ENCODE assay signal across 20 mouse cellular contexts in genomic region chr9:122032071-122032470, GRCm38 (mm10). TPM values are rescaled to one million over a fixed set of nuclear protein-coding genes. Genes with fewer than 3 reads are reported as not detected.
DNase-seq lines count a peak whose midpoint lies in the region; ATAC-seq and TF ChIP-seq lines count a peak whose summit lies in the region.
"Had no signal": no experiment of that assay in that cellular context is flagged by ENCODE, and none has a peak within 500 bp of the region (broad histone marks: within the 10 kb centered on the region; RNA-seq: fewer than 3 reads in every experiment).

No protein-coding gene starts in this region.

- H3K79me2 ChIP-seq in liver, adult 2 months (ENCODE audit: control insufficient read depth, insufficient read depth, low read length) = no peaks in the 10 kb centered on the region

- TF ChIP-seq POLR2A in liver, adult 2 months (IDR thresholded peaks at IDR 0.05; ENCODE audit: extremely low read depth, insufficient read depth, low read length) = no peak

- no peak for TF ChIP-seq CTCF in gastrocnemius, adult 2 months (IDR thresholded peaks at IDR 0.05)
- peak; percentile 41; the same call in 1 of the 2 replicates for TF ChIP-seq CTCF in liver, adult 2 months (IDR thresholded peaks at IDR 0.05; ENCODE audit: low read depth, low read length)

- DNase-seq in gastrocnemius, adult 2 months = no peak
- no peak for DNase-seq in gastrocnemius, adult 18-20 months (ENCODE audit: low spot score)
- peak; percentile 98 for DNase-seq in liver, adult 2 months (ENCODE audit: extremely low read depth, low read depth, low spot score)
- DNase-seq in liver, embryonic 11.5 days (ENCODE audit: low spot score) = no peak
- peak; percentile 90 to 93 for DNase-seq in cerebellum, adult 18-20 months
- peak; percentile 91 to 94 for DNase-seq in cerebellum, postnatal 25 days
- no peak for DNase-seq in spleen, adult 18-20 months
- DNase-seq: B cell, adult 2 months; liver, embryonic 13.5 days; right cerebral cortex, adult 18-20 months; thymus, postnatal 14 days had no signal

- intact Hi-C loops in gastrocnemius, adult 2 months (cut with DNase I) = no loop called here

- no peaks in the 10 kb centered on the region for H3K36me3 ChIP-seq in liver, adult 2 months (ENCODE audit: control insufficient read depth, insufficient read depth, low read length)
- no peaks in the 10 kb centered on the region for H3K36me3 ChIP-seq in liver, embryonic 11.5 days (ENCODE audit: control insufficient read depth, insufficient read depth, low read length)
- H3K36me3 ChIP-seq: embryonic facial prominence, embryonic 12.5 days; liver, embryonic 13.5 days; midbrain, embryonic 12.5 days; neural tube, embryonic 12.5 days had no signal

- no peak overlapping the region for H3K4me3 ChIP-seq in gastrocnemius, adult 2 months
- no peak overlapping the region for H3K4me3 ChIP-seq in liver, adult 2 months (ENCODE audit: insufficient read depth, low read depth, low read length)
- no peak overlapping the region for H3K4me3 ChIP-seq in liver, embryonic 11.5 days (ENCODE audit: low read depth, low read length)
- H3K4me3 ChIP-seq: embryonic facial prominence, embryonic 12.5 days; erythroblast, embryonic 14.5 days; liver, embryonic 13.5 days; midbrain, embryonic 12.5 days; neural tube, embryonic 12.5 days had no signal

- whole genome bisulfite sequencing in liver, adult 2 months = 30% methylated on average over 3 of the region's 3 CpGs
- WGBS in liver, embryonic 11.5 days = 72% methylated on average over 3 of the region's 3 CpGs

- peaks cover 19% of the 10 kb centered on the region for H3K4me1 ChIP-seq in liver, adult 2 months (ENCODE audit: control insufficient read depth, insufficient read depth, low read length)
- peaks cover 2% of the 10 kb centered on the region; the same call in 1 of the 2 replicates for H3K4me1 ChIP-seq in liver, embryonic 11.5 days (replicated peaks; ENCODE audit: control insufficient read depth, insufficient read depth, low read length)
- H3K4me1 ChIP-seq: liver, embryonic 13.5 days had no signal

- H3K9me3 ChIP-seq in liver, embryonic 11.5 days (ENCODE audit: control insufficient read depth, low read length) = no peaks in the 10 kb centered on the region
- H3K9me3 ChIP-seq: embryonic facial prominence, embryonic 12.5 days; liver, embryonic 13.5 days; midbrain, embryonic 12.5 days; neural tube, embryonic 12.5 days had no signal

- no peak overlapping the region for H3K4me2 ChIP-seq in liver, embryonic 11.5 days
- H3K4me2 ChIP-seq: embryonic facial prominence, embryonic 12.5 days; liver, embryonic 13.5 days; midbrain, embryonic 12.5 days; neural tube, embryonic 12.5 days had no signal

- H3K27ac ChIP-seq in gastrocnemius, adult 2 months = peak overlapping the region; percentile 43
- H3K27ac ChIP-seq in liver, adult 2 months (replicated peaks; ENCODE audit: insufficient read depth, low read depth, low read length) = peak overlapping the region; percentile 18; the same call in 1 of the 2 replicates
- H3K27ac ChIP-seq in liver, embryonic 11.5 days (ENCODE audit: low read depth, low read length) = no peak overlapping the region
- H3K27ac ChIP-seq: embryonic facial prominence, embryonic 12.5 days; liver, embryonic 13.5 days; midbrain, embryonic 12.5 days; neural tube, embryonic 12.5 days had no signal

- no peaks in the 10 kb centered on the region for H3K27me3 ChIP-seq in liver, adult 2 months (ENCODE audit: control insufficient read depth, insufficient read depth, low read length)
- no peaks in the 10 kb centered on the region for H3K27me3 ChIP-seq in liver, embryonic 11.5 days (replicated peaks; ENCODE audit: control insufficient read depth, insufficient read depth, low read length)
- H3K27me3 ChIP-seq: embryonic facial prominence, embryonic 12.5 days; liver, embryonic 13.5 days; neural tube, embryonic 12.5 days had no signal

- no peak for ATAC-seq in liver, embryonic 11.5 days (replicated peaks; ENCODE audit: low FRiP score)
- no peak for ATAC-seq in granulocyte monocyte progenitor cell, adult 5-6 weeks (replicated peaks; ENCODE audit: poor library complexity, severe bottlenecking)
- ATAC-seq: forebrain, embryonic 16.5 days; hindbrain, embryonic 16.5 days; intestine, postnatal 0 days; lung, postnatal 0 days had no signal

- H3K9ac ChIP-seq in liver, adult 2 months (ENCODE audit: low read depth, low read length) = no peak overlapping the region
- H3K9ac ChIP-seq in liver, embryonic 11.5 days (ENCODE audit: low read depth, low read length) = no peak overlapping the region
- H3K9ac ChIP-seq: embryonic facial prominence, embryonic 12.5 days; liver, embryonic 13.5 days; midbrain, embryonic 12.5 days; neural tube, embryonic 12.5 days had no signal

RNA-seq across cellular contexts. Expression of gene Pomgnt2, which starts 35.2 kb away (rescaled TPM):
- total RNA-seq in gastrocnemius, adult 2 months (2021) = 10 to 100 TPM; 14.9 to 16.7 TPM
- total RNA-seq in gastrocnemius, adult 18-20 months (2021) = 10 to 100 TPM; 15.9 to 16.6 TPM
- total RNA-seq in liver, adult 2 months (2014; rRNA removed) = 1.7 TPM in 2 replicates
- polyA plus RNA-seq in liver, adult 2 months (2012; rRNA removed) = 3.8 and 5.3 TPM in 2 replicates
- 5.1 and 6.1 TPM in 2 replicates for polyA plus RNA-seq in liver, embryonic 11.5 days (2014; fragmentation: Nextera tagmentation; extraction: Ambion mirVana)
- 6.3 and 10.6 TPM in 2 replicates for total RNA-seq in granulocyte monocyte progenitor cell, adult 5-6 weeks (2014; fragmentation: Nextera tagmentation)
- total RNA-seq in granulocyte monocyte progenitor cell, adult 5-6 weeks (2017) = 6.7 and 7.0 TPM in 2 replicates

Comparison
In these comparisons a context has a peak if more than half of its experiments do, and no peak if none do; other contexts are left out.
1. DNase-seq: peak in liver, adult 2 months (single experiment), cerebellum, adult 18-20 months (2 of 2) and cerebellum, postnatal 25 days (2 of 2); none in gastrocnemius, adult 2 months (single experiment), gastrocnemius, adult 18-20 months (single experiment), liver, embryonic 11.5 days (single experiment) and spleen, adult 18-20 months (0 of 2).